Comparison of ENCODE assay signal across 30 mouse cellular contexts in the genomic region with DNA sequence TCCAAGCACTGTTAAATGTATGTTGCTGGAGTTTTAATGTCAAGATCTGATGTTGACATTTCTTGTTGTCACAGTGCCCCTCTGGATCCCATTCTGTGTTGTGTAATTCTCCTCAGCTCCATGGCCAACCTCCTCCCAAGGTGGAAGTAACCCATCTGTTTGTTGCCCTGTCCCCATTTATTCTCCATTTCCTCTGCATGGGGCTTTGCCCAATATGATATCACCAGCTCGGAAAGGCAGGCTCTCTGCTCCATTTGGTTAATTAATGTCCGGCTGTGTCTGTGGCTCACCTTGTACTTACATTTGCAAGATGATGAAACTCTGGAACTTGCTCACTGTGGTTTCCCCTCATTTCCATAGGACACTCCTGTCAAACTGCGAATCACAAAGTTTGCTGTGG. TPM values are rescaled to one million over a fixed set of nuclear protein-coding genes. Genes with fewer than 3 reads are reported as not detected.
DNase-seq lines count a peak whose midpoint lies in the region; ATAC-seq and TF ChIP-seq lines count a peak whose summit lies in the region.
"Had no signal": no experiment of that assay in that cellular context is flagged by ENCODE, and none has a peak within 500 bp of the region (broad histone marks: within the 10 kb centered on the region; RNA-seq: fewer than 3 reads in every experiment).

No protein-coding gene starts in this region.

- H3K9ac ChIP-seq in liver, postnatal 0 days (replicated peaks), result no peak overlapping the region
- no peak overlapping the region for H3K9ac ChIP-seq in liver, embryonic 11.5 days (ENCODE audit: low read depth, low read length)
- H3K9ac ChIP-seq: embryonic facial prominence, embryonic 13.5 days; forebrain, embryonic 15.5 days; heart, embryonic 15.5 days; hindbrain, embryonic 14.5 days had no signal

- 75% methylated on average over 3 of the region's 3 CpGs for WGBS in liver, postnatal 0 days (ENCODE audit: insufficient replicate concordance)
- 82% methylated on average over 3 of the region's 3 CpGs for WGBS in liver, embryonic 11.5 days

- H3K4me2 ChIP-seq in liver, postnatal 0 days (ENCODE audit: low read depth, low read length), result no peak overlapping the region
- H3K4me2 ChIP-seq in liver, embryonic 11.5 days, result no peak overlapping the region
- H3K4me2 ChIP-seq: embryonic facial prominence, embryonic 13.5 days; forebrain, embryonic 15.5 days; heart, embryonic 15.5 days; hindbrain, embryonic 14.5 days had no signal

- DNase-seq in liver, postnatal 0 days, result no peak
- no peak for DNase-seq in liver, embryonic 11.5 days (ENCODE audit: low spot score)
- peak; percentile 68 to 78 for DNase-seq in cerebellum, adult 18-20 months
- DNase-seq in cerebellum, postnatal 10 days, result peak; percentile 15 to 19
- DNase-seq in gastrocnemius, postnatal 25 days, result no peak
- no peak for DNase-seq in frontal cortex, postnatal 25 days (ENCODE audit: low spot score in 2 of 2)
- DNase-seq: adrenal gland, adult 2 months; adrenal gland, postnatal 36 days; kidney, adult 9 months; kidney, postnatal 10 days; liver; lung, adult 18-20 months; lung, postnatal 4 days; midbrain, embryonic 14.5 days; retina, postnatal 1 day; right cerebral cortex, postnatal 14 days had no signal

- no peak for TF ChIP-seq CTCF in liver, postnatal 0 days (IDR thresholded peaks at IDR 0.05; ENCODE audit: low read depth)

- H3K27me3 ChIP-seq in liver, postnatal 0 days (ENCODE audit: insufficient read depth, low read length), result no peaks in the 10 kb centered on the region
- no peaks in the 10 kb centered on the region for H3K27me3 ChIP-seq in liver, embryonic 11.5 days (replicated peaks; ENCODE audit: control insufficient read depth, insufficient read depth, low read length)
- H3K27me3 ChIP-seq: CH12.LX; embryonic facial prominence, embryonic 13.5 days; forebrain, embryonic 15.5 days; heart, embryonic 15.5 days had no signal

- ATAC-seq in liver, postnatal 0 days, result peak; percentile 45
- no peak for ATAC-seq in liver, embryonic 11.5 days (replicated peaks; ENCODE audit: low FRiP score)
- ATAC-seq in megakaryocyte progenitor cell, adult 5-6 weeks (replicated peaks; ENCODE audit: poor library complexity), result no peak
- ATAC-seq: activated CD4-positive, CD25-positive, alpha-beta regulatory T cell, adult 4 months; forebrain, embryonic 15.5 days; intestine, postnatal 0 days; lung, postnatal 0 days had no signal

- H3K4me1 ChIP-seq in liver, postnatal 0 days (ENCODE audit: insufficient read depth), result no peaks in the 10 kb centered on the region
- no peaks in the 10 kb centered on the region for H3K4me1 ChIP-seq in liver, embryonic 11.5 days (replicated peaks; ENCODE audit: control insufficient read depth, insufficient read depth, low read length)
- H3K4me1 ChIP-seq: embryonic facial prominence, embryonic 13.5 days; forebrain, embryonic 10.5 days; forebrain, embryonic 15.5 days; heart, embryonic 10.5 days; heart, embryonic 15.5 days had no signal

- no peaks in the 10 kb centered on the region for H3K9me3 ChIP-seq in liver, postnatal 0 days (ENCODE audit: low read length)
- no peaks in the 10 kb centered on the region for H3K9me3 ChIP-seq in liver, embryonic 11.5 days (ENCODE audit: control insufficient read depth, low read length)
- H3K9me3 ChIP-seq: embryonic facial prominence, embryonic 13.5 days; forebrain, embryonic 10.5 days; forebrain, embryonic 15.5 days; heart, embryonic 10.5 days; heart, embryonic 15.5 days had no signal

- no peak overlapping the region for H3K4me3 ChIP-seq in liver, postnatal 0 days (ENCODE audit: low read depth, low read length)
- no peak overlapping the region for H3K4me3 ChIP-seq in liver, embryonic 11.5 days (ENCODE audit: low read depth, low read length)
- H3K4me3 ChIP-seq: embryonic facial prominence, embryonic 13.5 days; forebrain, embryonic 10.5 days; forebrain, embryonic 15.5 days; heart, embryonic 10.5 days; heart, embryonic 15.5 days had no signal

- no peaks in the 10 kb centered on the region for H3K36me3 ChIP-seq in liver, postnatal 0 days (replicated peaks; ENCODE audit: insufficient read depth, low read length)
- no peaks in the 10 kb centered on the region for H3K36me3 ChIP-seq in liver, embryonic 11.5 days (ENCODE audit: control insufficient read depth, insufficient read depth, low read length)
- H3K36me3 ChIP-seq: embryonic facial prominence, embryonic 13.5 days; forebrain, embryonic 10.5 days; forebrain, embryonic 15.5 days; heart, embryonic 10.5 days; heart, embryonic 15.5 days had no signal

- no peak for TF ChIP-seq EP300 in liver, postnatal 0 days (IDR thresholded peaks at IDR 0.05; ENCODE audit: low read depth)

- no peak overlapping the region for H3K27ac ChIP-seq in liver, postnatal 0 days (ENCODE audit: low read depth)
- no peak overlapping the region for H3K27ac ChIP-seq in liver, embryonic 11.5 days (ENCODE audit: low read depth, low read length)
- H3K27ac ChIP-seq: embryonic facial prominence, embryonic 13.5 days; forebrain, embryonic 10.5 days; forebrain, embryonic 15.5 days; heart, embryonic 10.5 days; heart, embryonic 15.5 days; hindbrain, embryonic 14.5 days had no signal

RNA-seq across cellular contexts. Expression of gene Dlgap1, which starts 33.2 kb away (rescaled TPM):
- polyA plus RNA-seq in liver, postnatal 0 days (2015; fragmentation: Nextera tagmentation; extraction: Ambion mirVana), result 0.22 and 0.31 TPM in 2 replicates
- polyA plus RNA-seq in liver, embryonic 11.5 days (2014; fragmentation: Nextera tagmentation; extraction: Ambion mirVana), result 1.1 and 1.6 TPM in 2 replicates
- not detected in 2 replicates for total RNA-seq in megakaryocyte progenitor cell, adult 5-6 weeks (2015)
- total RNA-seq in megakaryocyte progenitor cell, adult 5-6 weeks (2017), result not detected in 2 replicates
- under 1 TPM; 0.20 to 0.38 TPM for total RNA-seq in gastrocnemius, postnatal 25 days (2021)
- total RNA-seq: granulocyte monocyte progenitor cell, adult 5-6 weeks; megakaryocyte-erythroid progenitor cell, adult 5-6 weeks; monocyte, adult 5-6 weeks had no signal

Comparison
In these comparisons a context has a peak if more than half of its experiments do, and no peak if none do; other contexts are left out.
1. DNase-seq: peak in cerebellum, adult 18-20 months (2 of 2) and cerebellum, postnatal 10 days (2 of 2); none in liver, postnatal 0 days (single experiment), liver, embryonic 11.5 days (single experiment), gastrocnemius, postnatal 25 days (single experiment) and frontal cortex, postnatal 25 days (0 of 2).